15 mouse cellular contexts compared by ENCODE assay signal in the genomic region with DNA sequence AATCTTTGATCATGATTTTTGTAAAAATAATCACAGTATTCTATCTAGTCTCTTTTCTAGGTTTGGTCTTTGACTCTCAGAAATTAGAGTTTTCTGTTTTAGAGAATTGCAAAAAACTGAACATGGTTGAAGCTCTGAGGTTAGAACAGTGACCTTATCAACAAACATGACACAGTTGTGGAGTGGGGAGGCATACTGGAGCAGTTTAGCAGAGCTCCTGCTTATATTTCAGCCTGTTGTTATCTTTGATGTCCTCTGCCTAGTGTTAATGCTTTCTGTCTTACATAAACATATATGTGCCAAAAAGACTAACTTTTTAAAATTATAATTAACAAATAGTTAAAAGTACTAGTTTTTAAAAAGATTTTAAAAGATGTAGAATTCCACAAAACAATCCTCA.
"Had no signal": no experiment of that assay in that cellular context is flagged by ENCODE, and none has a peak within 500 bp of the region (broad histone marks: within the 10 kb centered on the region; RNA-seq: fewer than 3 reads in every experiment).

No protein-coding gene starts in this region.

- H3K9me3 ChIP-seq: kidney, embryonic 15.5 days; limb, embryonic 15.5 days; lung, embryonic 15.5 days; neural tube, embryonic 13.5 days; stomach, embryonic 15.5 days had no signal

- H3K9ac ChIP-seq: kidney, embryonic 15.5 days; limb, embryonic 15.5 days; lung, embryonic 15.5 days; neural tube, embryonic 13.5 days; stomach, embryonic 15.5 days had no signal

- DNase-seq: kidney, adult 2 months; kidney, postnatal 36 days; layer of hippocampus, adult 9-11 months; layer of hippocampus, postnatal 36 days; lung, postnatal 14 days; retina, postnatal 1 day had no signal

- H3K4me3 ChIP-seq: kidney, embryonic 15.5 days; limb, embryonic 15.5 days; lung, embryonic 15.5 days; neural tube, embryonic 13.5 days; stomach, embryonic 15.5 days had no signal

- H3K4me2 ChIP-seq: limb, embryonic 15.5 days; lung, embryonic 15.5 days; midbrain, embryonic 11.5 days; neural tube, embryonic 13.5 days; stomach, embryonic 15.5 days had no signal

- H3K27ac ChIP-seq: kidney, embryonic 15.5 days; limb, embryonic 15.5 days; lung, embryonic 15.5 days; macrophage; neural tube, embryonic 13.5 days; stomach, embryonic 15.5 days had no signal

- H3K27me3 ChIP-seq: kidney, embryonic 15.5 days; limb, embryonic 15.5 days; lung, embryonic 15.5 days; neural tube, embryonic 13.5 days; stomach, embryonic 15.5 days had no signal

- H3K36me3 ChIP-seq: kidney, embryonic 15.5 days; limb, embryonic 15.5 days; lung, embryonic 15.5 days; neural tube, embryonic 13.5 days; stomach, embryonic 15.5 days had no signal

- ATAC-seq: intestine, embryonic 16.5 days; midbrain, embryonic 16.5 days had no signal
